In genomic region chr6:115761995-115762756, GRCm38 (mm10) we compare ENCODE assay signal across 8 mouse cellular contexts. TPM values are rescaled to one million over a fixed set of nuclear protein-coding genes. Genes with fewer than 3 reads are reported as not detected.
DNase-seq lines count a peak whose midpoint lies in the region; ATAC-seq and TF ChIP-seq lines count a peak whose summit lies in the region.

Gene Tmem40, minus strand, starts transcription at chr6:115762410.

- peaks cover 27% of the 10 kb centered on the region for H3K4me1 ChIP-seq in heart, embryonic 11.5 days (ENCODE audit: control insufficient read depth, insufficient read depth, low read length)
- H3K4me1 ChIP-seq in lung, embryonic 16.5 days (replicated peaks; ENCODE audit: control insufficient read depth, insufficient read depth, low read length): peaks cover 21% of the 10 kb centered on the region
- H3K4me1 ChIP-seq in stomach, postnatal 0 days (replicated peaks; ENCODE audit: control insufficient read depth, insufficient read depth): no peaks in the 10 kb centered on the region

- TF ChIP-seq CTCF in stomach, postnatal 0 days (IDR thresholded peaks at IDR 0.05; ENCODE audit: low read depth): no peak

- H3K9me3 ChIP-seq in heart, embryonic 11.5 days (replicated peaks; ENCODE audit: control insufficient read depth, low read length): no peaks in the 10 kb centered on the region
- no peaks in the 10 kb centered on the region for H3K9me3 ChIP-seq in lung, embryonic 16.5 days (ENCODE audit: control insufficient read depth, low read length)
- H3K9me3 ChIP-seq in stomach, postnatal 0 days (ENCODE audit: control insufficient read depth, low read length): no peaks in the 10 kb centered on the region

- peak within 1 kb of the TSS; percentile 75 for H3K27ac ChIP-seq in heart, embryonic 11.5 days (ENCODE audit: low read depth, low read length)
- peak within 1 kb of the TSS; percentile 75 for H3K27ac ChIP-seq in lung, embryonic 16.5 days (ENCODE audit: low read length)
- H3K27ac ChIP-seq in stomach, postnatal 0 days (replicated peaks): peak within 1 kb of the TSS; percentile 65

- no peak within 1 kb of the TSS for H3K4me3 ChIP-seq in heart, embryonic 11.5 days (ENCODE audit: low read depth, low read length)
- H3K4me3 ChIP-seq in lung, embryonic 16.5 days (ENCODE audit: low read length): no peak within 1 kb of the TSS
- no peak within 1 kb of the TSS for H3K4me3 ChIP-seq in stomach, postnatal 0 days (ENCODE audit: low read depth, low read length)

- peak within 1 kb of the TSS; percentile 43 for H3K4me2 ChIP-seq in heart, embryonic 11.5 days
- peak within 1 kb of the TSS; percentile 32; the same call in 1 of the 2 replicates for H3K4me2 ChIP-seq in lung, embryonic 16.5 days (ENCODE audit: low read depth, low read length)
- H3K4me2 ChIP-seq in stomach, postnatal 0 days (replicated peaks; ENCODE audit: low read depth): no peak within 1 kb of the TSS; the same call in 1 of the 2 replicates

- H3K27me3 ChIP-seq in heart, embryonic 11.5 days (ENCODE audit: control insufficient read depth, insufficient read depth, low read length): no peaks in the 10 kb centered on the region
- H3K27me3 ChIP-seq in lung, embryonic 16.5 days (ENCODE audit: control insufficient read depth, insufficient read depth, low read depth, low read length): no peaks in the 10 kb centered on the region
- no peaks in the 10 kb centered on the region for H3K27me3 ChIP-seq in stomach, postnatal 0 days (ENCODE audit: control insufficient read depth, insufficient read depth, low read length)

- no peak for TF ChIP-seq EP300 in stomach, postnatal 0 days (optimal IDR thresholded peaks at IDR 0.05)

- no peaks in the 10 kb centered on the region for H3K36me3 ChIP-seq in heart, embryonic 11.5 days (ENCODE audit: control insufficient read depth, insufficient read depth, low read length)
- H3K36me3 ChIP-seq in lung, embryonic 16.5 days (ENCODE audit: control insufficient read depth, insufficient read depth, low read length): no peaks in the 10 kb centered on the region
- no peaks in the 10 kb centered on the region for H3K36me3 ChIP-seq in stomach, postnatal 0 days (ENCODE audit: control insufficient read depth, insufficient read depth, low read length)

- WGBS in heart, embryonic 11.5 days (ENCODE audit: insufficient replicate concordance): 3% methylated on average over 9 of the region's 9 CpGs
- 5% methylated on average over 9 of the region's 9 CpGs for WGBS in lung, embryonic 16.5 days
- 4% methylated on average over 9 of the region's 9 CpGs for WGBS in stomach, postnatal 0 days

- H3K9ac ChIP-seq in heart, embryonic 11.5 days (ENCODE audit: low read depth, low read length): peak within 1 kb of the TSS; percentile 54; the same call in 1 of the 2 replicates
- H3K9ac ChIP-seq in lung, embryonic 16.5 days (ENCODE audit: low read length): peak within 1 kb of the TSS; percentile 24; the same call in 1 of the 2 replicates
- no peak within 1 kb of the TSS for H3K9ac ChIP-seq in stomach, postnatal 0 days (ENCODE audit: low read length)

- DNase-seq in heart, postnatal 14 days: no peak
- peak; percentile 93 for DNase-seq in ES-CJ7 (ENCODE audit: low read depth, low spot score)
- peak; percentile 42 for DNase-seq in stomach, postnatal 0 days (ENCODE audit: low spot score)
- no peak for DNase-seq in left cerebral cortex, postnatal 4 days
- DNase-seq in adipocyte (ENCODE audit: low spot score): no peak

- ATAC-seq in heart, embryonic 11.5 days (replicated peaks; ENCODE audit: insufficient number of reproducible peaks, low FRiP score, low TSS enrichment): no peak
- no peak for ATAC-seq in granulocyte monocyte progenitor cell, adult 5-6 weeks (replicated peaks; ENCODE audit: poor library complexity, severe bottlenecking)
- peak; percentile 16; the same call in 1 of the 2 replicates for ATAC-seq in lung, embryonic 16.5 days (ENCODE audit: low read depth)
- no peak for ATAC-seq in stomach, postnatal 0 days (ENCODE audit: low FRiP score, low TSS enrichment)

- intact Hi-C loops in heart, postnatal 14 days (cut with DNase I): no loop called here
- intact Hi-C loops in left cerebral cortex, postnatal 4 days (cut with DNase I): no loop called here

RNA-seq across cellular contexts. Expression of gene Tmem40, which starts in this region (rescaled TPM):
- 4.2 and 4.4 TPM in 2 replicates for polyA plus RNA-seq in heart, embryonic 11.5 days (2014; fragmentation: Nextera tagmentation; extraction: Ambion mirVana)
- under 1 TPM in 1 of 2 experiments, not detected in 1; 0.36 TPM for total RNA-seq in heart, postnatal 14 days (2021)
- total RNA-seq in granulocyte monocyte progenitor cell, adult 5-6 weeks (2014; fragmentation: Nextera tagmentation): 11.4 and 12.3 TPM in 2 replicates
- total RNA-seq in granulocyte monocyte progenitor cell, adult 5-6 weeks (2017): 17.4 and 25.3 TPM in 2 replicates
- 2.3 and 3.8 TPM in 2 replicates for polyA plus RNA-seq in lung, embryonic 16.5 days (2015; fragmentation: Nextera tagmentation; extraction: Ambion mirVana)
- 90.6 and 100.0 TPM in 2 replicates for polyA plus RNA-seq in stomach, postnatal 0 days (2015; fragmentation: Nextera tagmentation; extraction: Ambion mirVana)
- total RNA-seq in left cerebral cortex, postnatal 4 days (2021): 1 to 10 TPM in 1 of 2 experiments, under 1 TPM in 1; 0.60 to 1.2 TPM

Comparison
In these comparisons a context has a peak if more than half of its experiments do, and no peak if none do; other contexts are left out.
1. RNA of gene Tmem40 (total RNA-seq): 11.4 to 25.3 TPM in granulocyte monocyte progenitor cell, adult 5-6 weeks; 0.60 to 1.2 TPM in left cerebral cortex, postnatal 4 days and 0.36 TPM in heart, postnatal 14 days; every median in the first group is over 4 times any median in the second.
2. RNA of gene Tmem40 (polyA plus RNA-seq): 90.6 to 100.0 TPM in stomach, postnatal 0 days; 4.2 to 4.4 TPM in heart, embryonic 11.5 days and 2.3 to 3.8 TPM in lung, embryonic 16.5 days; every median in the first group is over 10 times any median in the second.
3. DNase-seq: peak in ES-CJ7 (single experiment) and stomach, postnatal 0 days (single experiment); none in heart, postnatal 14 days (0 of 2), left cerebral cortex, postnatal 4 days (single experiment) and adipocyte (single experiment).
4. Peak in every context shown above with its lines, with median percentiles within 50 percentile points of each other: H3K27ac ChIP-seq.